Mouse (Mus musculus) central nervous system, embryonic 14 days (tissue): ENCODE measurements around the gene Mbd3l2. TPM values are rescaled to one million over a fixed set of nuclear protein-coding genes. Genes with fewer than 3 reads are reported as not detected.

Experiments used
- polyA plus RNA-seq: library from polyadenylated mRNA; depleted of rRNA; stranded (reverse); fragments of >200 nt; gene quantifications from 2 replicates; pipeline ENCODE4 v1.2.3, GENCODE M21; 2012; rRNA removed

The Mbd3l2 gene
- not detected in 2 replicates for polyA plus RNA-seq

GRCm38 (mm10) chr9:18430354-18430753 is at the start of gene Mbd3l2:
Gene Mbd3l2, plus strand, starts transcription at chr9:18430654.

GRCm38 (mm10) chr9:18402895-18403294 is 27.6 kb upstream of the Mbd3l2 start, which contains the start of gene Naalad2:
Gene Naalad2, minus strand, starts transcription at chr9:18402995.

GRCm38 (mm10) chr9:18404118-18404517 is 26.3 kb upstream of the Mbd3l2 start, which contains the start of gene Ubtfl1:
Gene Ubtfl1, plus strand, starts transcription at chr9:18404418.

GRCm38 (mm10) chr9:18478168-18478567 is 47.7 kb downstream of the Mbd3l2 start, which contains the start of the genes Zfp558 and Mbd3l1:
Gene Zfp558, minus strand, starts transcription at chr9:18478268.
Gene Mbd3l1, plus strand, starts transcription at chr9:18478359.

Other genes with a start within 250 kb of the Mbd3l2 start
- 60.9 and 63.6 TPM in 2 replicates for gene Chordc1, start 138.5 kb upstream of the Mbd3l2 start, polyA plus RNA-seq
- 1.9 and 3.3 TPM in 2 replicates for gene Naalad2, start 27.7 kb upstream of the Mbd3l2 start, polyA plus RNA-seq
- gene Ubtfl1, start 26.2 kb upstream of the Mbd3l2 start, polyA plus RNA-seq: not detected in 2 replicates
- gene Zfp558, start 47.6 kb downstream of the Mbd3l2 start, polyA plus RNA-seq: 26.8 and 28.6 TPM in 2 replicates
- gene Mbd3l1, start 47.7 kb downstream of the Mbd3l2 start, polyA plus RNA-seq: not detected in 2 replicates
- gene Muc16, start 243.9 kb downstream of the Mbd3l2 start, polyA plus RNA-seq: 0.01 and 0.15 TPM in 2 replicates